Mouse (Mus musculus) thymus, adult 2 months (tissue): Measurements from ENCODE around the gene Olfr325.

Source experiments
- CTCF ChIP-seq: fragments of 200-500 bp; IDR thresholded peaks from 2 replicates; pipeline ENCODE4 v1.5.1; 2012; ENCODE audit warnings: mild to moderate bottlenecking, control low read depth, low read length, moderate library complexity, borderline replicate concordance; ENCODE audit not compliant: control insufficient read depth, poor library complexity, insufficient read depth; ENCODE audit errors: extremely low read depth
- POLR2A ChIP-seq: fragments of 200-500 bp; IDR thresholded peaks from 2 replicates; pipeline ENCODE4 v1.6.1; 2012; ENCODE audit warnings: mild to moderate bottlenecking, low read length, control low read depth, moderate library complexity; ENCODE audit not compliant: control insufficient read depth, poor library complexity, insufficient read depth; ENCODE audit errors: extremely low read depth

GRCm38 (mm10) chr11:58602062-58602461, 24.5 kb downstream of the Olfr325 start:
- TF ChIP-seq CTCF (no peak), POLR2A (no peak)
